Mouse (Mus musculus): ENCODE measurements around the gene B3gnt5.

- TF ChIP-seq CTCF (IDR thresholded peaks at IDR 0.05; ENCODE audit: low read depth, low read length) (no peak), POLR2A (IDR thresholded peaks at IDR 0.05; ENCODE audit: extremely low read depth, insufficient read depth, low read length) (no peak)
These were observed 8.0 kb downstream of the B3gnt5 start for GRCm38 (mm10) chr16:19768046-19768445.
